Mouse (Mus musculus) embryonic facial prominence, embryonic 13.5 days (tissue): Measurements from ENCODE around the gene Yju2. TPM values are rescaled to one million over a fixed set of nuclear protein-coding genes. Genes with fewer than 3 reads are reported as not detected.

ENCODE experiments used
- ATAC-seq: fragments of 200-750 bp; cut with Nextera tagmentation; 2 replicates; pipeline ENCODE4 v1.8.0; 2017; ENCODE audit warnings: low read depth; ENCODE audit not compliant: insufficient number of reproducible peaks, insufficient read depth, low FRiP score, low TSS enrichment
- H3K27ac ChIP-seq: fragments of 300-500 bp; sonication (generic); 2 replicates; pipeline ENCODE4 v1.5.1; 2015; ENCODE audit warnings: moderate library complexity, mild to moderate bottlenecking, inconsistent platforms
- H3K27me3 ChIP-seq: fragments of 300-500 bp; sonication (generic); 2 replicates; pipeline ENCODE4 v1.6.1; 2015; ENCODE audit warnings: mild to moderate bottlenecking, inconsistent platforms
- H3K36me3 ChIP-seq: fragments of 300-500 bp; sonication (generic); 2 replicates; pipeline ENCODE4 v1.6.1; 2015; ENCODE audit warnings: mild to moderate bottlenecking, inconsistent platforms
- H3K4me1 ChIP-seq: fragments of 300-500 bp; sonication (generic); 2 replicates; pipeline ENCODE4 v1.6.1; 2015; ENCODE audit warnings: inconsistent platforms
- H3K4me2 ChIP-seq: fragments of 300-500 bp; sonication (generic); 2 replicates; pipeline ENCODE4 v1.6.1; 2015; ENCODE audit warnings: moderate library complexity, mild to moderate bottlenecking, inconsistent platforms
- H3K4me3 ChIP-seq: fragments of 300-500 bp; sonication (generic); 2 replicates; pipeline ENCODE4 v1.5.1; 2015; ENCODE audit warnings: mild to moderate bottlenecking, inconsistent platforms
- H3K9ac ChIP-seq: fragments of 300-500 bp; sonication (generic); 2 replicates; pipeline ENCODE4 v1.6.1; 2015; ENCODE audit warnings: mild to moderate bottlenecking, inconsistent platforms
- H3K9me3 ChIP-seq: fragments of 300-500 bp; sonication (generic); 2 replicates; pipeline ENCODE4 v1.6.1; 2016; ENCODE audit warnings: inconsistent platforms
- WGBS: fragments of 180-500 bp; shearing (Covaris S2); methylation state at CpG from one replicate; pipeline ENCODE4 v1.1.7; 2015; ENCODE audit warnings: mixed read lengths; 5-methylcytosine and 5-hydroxymethylcytosine counted together
- polyA plus RNA-seq: library from polyadenylated mRNA; unstranded; fragments of >200 nt; fragmentation: Nextera tagmentation; extraction: Ambion mirVana; gene quantifications from 2 replicates; pipeline ENCODE4 v1.2.1, GENCODE M21; 2015

Gene Yju2
- polyA plus RNA-seq, 1 experiment from 2014 or later, result 27.0 TPM

GRCm38 (mm10) chr17:56009088-56009961 is 50.4 kb downstream of the Yju2 start:
- no peaks in the 10 kb centered on the region for H3K9me3 ChIP-seq
- under 1% methylated on average over 62 of the region's 62 CpGs for WGBS
- H3K27ac ChIP-seq, result peak overlapping the region; percentile 98
- peak; percentile 87 for ATAC-seq
- H3K36me3 ChIP-seq, result peaks cover 36% of the 10 kb centered on the region
- H3K4me1 ChIP-seq, result peaks cover 28% of the 10 kb centered on the region
- peak overlapping the region; percentile 98 for H3K4me2 ChIP-seq
- H3K4me3 ChIP-seq, result peak overlapping the region; percentile 86
- H3K9ac ChIP-seq, result peak overlapping the region; percentile 87
- no peaks in the 10 kb centered on the region for H3K27me3 ChIP-seq

- Histone ChIP-seq H3K27ac (peak overlapping the region; percentile 98), H3K9ac (peak overlapping the region; percentile 87), H3K4me2 (peak overlapping the region; percentile 98), H3K4me1 (peaks cover 28% of the 10 kb centered on the region), H3K9me3 (no peaks in the 10 kb centered on the region), H3K36me3 (peaks cover 42% of the 10 kb centered on the region), H3K4me3 (peak overlapping the region; percentile 86), H3K27me3 (no peaks in the 10 kb centered on the region)
- no peak for ATAC-seq
- 19% methylated on average over 2 of the region's 2 CpGs for WGBS
Measured at GRCm38 (mm10) chr17:56009962-56010240, 51.0 kb downstream of the Yju2 start.

GRCm38 (mm10) chr17:56010255-56010654 is 51.4 kb downstream of the Yju2 start:
- 65% methylated on average over 14 of the region's 14 CpGs for WGBS

GRCm38 (mm10) chr17:56010681-56011080 is 51.8 kb downstream of the Yju2 start:
- Histone ChIP-seq H3K9me3 (no peaks in the 10 kb centered on the region), H3K4me3 (peak overlapping the region; percentile 86), H3K27me3 (no peaks in the 10 kb centered on the region), H3K9ac (peak overlapping the region; percentile 87), H3K4me2 (peak overlapping the region; percentile 98), H3K36me3 (peaks cover 49% of the 10 kb centered on the region), H3K27ac (peak overlapping the region; percentile 98; the same call in 1 of the 2 replicates), H3K4me1 (peaks cover 25% of the 10 kb centered on the region)
- 12% methylated on average over 9 of the region's 9 CpGs for WGBS
- ATAC-seq, result no peak

More at GRCm38 (mm10) chr17:56010255-56010654, 51.4 kb downstream of the Yju2 start:
- Histone ChIP-seq H3K9me3 (no peaks in the 10 kb centered on the region), H3K27me3 (no peaks in the 10 kb centered on the region), H3K36me3 (peaks cover 45% of the 10 kb centered on the region), H3K4me2 (peak overlapping the region; percentile 98), H3K4me1 (peaks cover 27% of the 10 kb centered on the region), H3K4me3 (peak overlapping the region; percentile 86), H3K27ac (peak overlapping the region; percentile 98), H3K9ac (peak overlapping the region; percentile 87)
- ATAC-seq, result no peak

- Histone ChIP-seq H3K9me3 (no peaks in the 10 kb centered on the region), H3K27ac (no peak overlapping the region), H3K4me1 (peaks cover 25% of the 10 kb centered on the region), H3K4me2 (no peak overlapping the region), H3K9ac (no peak overlapping the region), H3K27me3 (no peaks in the 10 kb centered on the region), H3K36me3 (peaks cover 57% of the 10 kb centered on the region), H3K4me3 (no peak overlapping the region)
- no peak for ATAC-seq
- 86% methylated on average over 7 of the region's 7 CpGs for WGBS
Measured at GRCm38 (mm10) chr17:56011441-56011840, 52.5 kb downstream of the Yju2 start.

GRCm38 (mm10) chr17:56015293-56015692 is 56.4 kb downstream of the Yju2 start:
- peaks cover 16% of the 10 kb centered on the region for H3K4me1 ChIP-seq
- WGBS, result 96% methylated on average over 9 of the region's 9 CpGs
- peaks cover 96% of the 10 kb centered on the region for H3K36me3 ChIP-seq
- no peak for ATAC-seq
- no peaks in the 10 kb centered on the region for H3K27me3 ChIP-seq
- H3K27ac ChIP-seq, result no peak overlapping the region
- no peak overlapping the region for H3K9ac ChIP-seq
- H3K4me2 ChIP-seq, result no peak overlapping the region
- H3K9me3 ChIP-seq, result no peaks in the 10 kb centered on the region
- no peak overlapping the region for H3K4me3 ChIP-seq

GRCm38 (mm10) chr17:56016382-56016781 is 57.5 kb downstream of the Yju2 start:
- H3K36me3 ChIP-seq, result peaks cover 94% of the 10 kb centered on the region
- no peak for ATAC-seq
- no peak overlapping the region for H3K9ac ChIP-seq
- no peaks in the 10 kb centered on the region for H3K9me3 ChIP-seq
- WGBS, result 85% methylated on average over 8 of the region's 8 CpGs
- H3K27me3 ChIP-seq, result no peaks in the 10 kb centered on the region
- H3K4me1 ChIP-seq, result peaks cover 6% of the 10 kb centered on the region; the same call in 1 of the 2 replicates
- no peak overlapping the region for H3K27ac ChIP-seq
- H3K4me3 ChIP-seq, result no peak overlapping the region
- no peak overlapping the region for H3K4me2 ChIP-seq

GRCm38 (mm10) chr17:56016793-56017785 is 58.2 kb downstream of the Yju2 start:
- peaks cover 12% of the 10 kb centered on the region for H3K4me1 ChIP-seq
- no peaks in the 10 kb centered on the region for H3K9me3 ChIP-seq
- H3K4me2 ChIP-seq, result no peak overlapping the region
- no peak overlapping the region for H3K9ac ChIP-seq
- H3K27me3 ChIP-seq, result no peaks in the 10 kb centered on the region
- WGBS, result 75% methylated on average over 15 of the region's 15 CpGs
- H3K27ac ChIP-seq, result no peak overlapping the region
- ATAC-seq, result no peak
- peaks cover 87% of the 10 kb centered on the region for H3K36me3 ChIP-seq
- H3K4me3 ChIP-seq, result no peak overlapping the region

GRCm38 (mm10) chr17:56017848-56018247 is 58.9 kb downstream of the Yju2 start:
- Histone ChIP-seq H3K4me2 (no peak overlapping the region), H3K4me1 (peaks cover 14% of the 10 kb centered on the region), H3K9ac (no peak overlapping the region), H3K27me3 (no peaks in the 10 kb centered on the region), H3K27ac (no peak overlapping the region), H3K9me3 (no peaks in the 10 kb centered on the region), H3K36me3 (peaks cover 81% of the 10 kb centered on the region), H3K4me3 (no peak overlapping the region)
- ATAC-seq, result no peak
- WGBS, result 90% methylated on average over 7 of the region's 7 CpGs
